Mouse (Mus musculus) heart, adult 2 months (tissue): ENCODE results near the gene Samd5.

ENCODE experiments used
- CTCF ChIP-seq: fragments of 200-600 bp; IDR thresholded peaks from 2 replicates; pipeline ENCODE4 v1.8.1; 2022; ENCODE audit warnings: antibody characterized with exemption, mild to moderate bottlenecking, moderate library complexity
- POLR2A ChIP-seq: fragments of 200-500 bp; IDR thresholded peaks from 2 replicates; pipeline ENCODE4 v1.6.1; 2011; ENCODE audit warnings: mild to moderate bottlenecking, low read depth, low read length, control low read depth; ENCODE audit not compliant: insufficient read depth

DNA sequence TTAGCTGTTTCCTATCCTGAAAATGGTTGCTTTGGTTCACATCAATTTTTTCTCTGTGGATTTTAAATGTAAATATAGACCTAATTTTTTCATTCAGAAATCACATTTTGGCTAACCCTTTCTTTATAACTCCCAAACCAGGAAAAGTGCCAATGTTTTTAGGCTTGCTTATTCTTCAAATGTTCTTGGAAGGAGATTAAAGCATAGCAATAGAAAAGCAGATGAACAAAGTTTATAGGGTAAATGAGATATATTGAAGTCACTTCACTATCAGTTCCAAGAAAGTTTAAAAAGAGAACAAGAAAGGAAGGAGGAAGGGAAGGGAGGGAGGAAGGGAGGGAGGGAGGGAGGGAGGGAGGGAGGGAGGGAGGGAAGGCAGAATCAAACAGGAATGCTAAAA is 60.0 kb downstream of the Samd5 start:
- TF ChIP-seq CTCF (no peak), POLR2A (no peak)
